Comparison of ENCODE assay signal across 14 mouse cellular contexts in genomic region chr10:57437898-57438297, GRCm38 (mm10). TPM values are rescaled to one million over a fixed set of nuclear protein-coding genes. Genes with fewer than 3 reads are reported as not detected.
DNase-seq lines count a peak whose midpoint lies in the region; ATAC-seq lines count a peak whose summit lies in the region.
"Had no signal": no experiment of that assay in that cellular context is flagged by ENCODE, and none has a peak within 500 bp of the region (broad histone marks: within the 10 kb centered on the region; RNA-seq: fewer than 3 reads in every experiment).

No protein-coding gene starts in this region.

- H3K4me2 ChIP-seq in liver, embryonic 11.5 days: no peak overlapping the region
- no peak overlapping the region for H3K4me2 ChIP-seq in hindbrain, embryonic 16.5 days (ENCODE audit: low read length)
- H3K4me2 ChIP-seq: liver, embryonic 13.5 days had no signal

- H3K4me1 ChIP-seq in liver, embryonic 11.5 days (replicated peaks; ENCODE audit: control insufficient read depth, insufficient read depth, low read length): no peaks in the 10 kb centered on the region
- H3K4me1 ChIP-seq in hindbrain, embryonic 16.5 days (ENCODE audit: control insufficient read depth, insufficient read depth, low read depth, low read length): no peaks in the 10 kb centered on the region
- H3K4me1 ChIP-seq: liver, embryonic 13.5 days; megakaryocyte, embryonic 14.5 days had no signal

- no peak overlapping the region for H3K27ac ChIP-seq in liver, embryonic 11.5 days (ENCODE audit: low read depth, low read length)
- no peak overlapping the region for H3K27ac ChIP-seq in hindbrain, embryonic 16.5 days (ENCODE audit: low read depth, low read length)
- H3K27ac ChIP-seq: liver, embryonic 13.5 days had no signal

- H3K4me3 ChIP-seq in liver, embryonic 11.5 days (ENCODE audit: low read depth, low read length): no peak overlapping the region
- no peak overlapping the region for H3K4me3 ChIP-seq in hindbrain, embryonic 16.5 days (ENCODE audit: low read length)
- H3K4me3 ChIP-seq: erythroblast, embryonic 14.5 days; liver, embryonic 13.5 days; megakaryocyte, embryonic 14.5 days had no signal

- DNase-seq in gastrocnemius, postnatal 4 days (ENCODE audit: low spot score in 2 of 2): peak; percentile 21 to 27
- DNase-seq in gastrocnemius, adult 18-20 months (ENCODE audit: low spot score): no peak
- no peak for DNase-seq in liver, embryonic 11.5 days (ENCODE audit: low spot score)
- DNase-seq in liver: no peak
- peak; percentile 11 for DNase-seq in R1 (ENCODE audit: low read depth, low spot score)
- no peak for DNase-seq in retina, postnatal 1 day
- DNase-seq: cerebellum, postnatal 14 days; gastrocnemius, postnatal 10 days; layer of hippocampus, postnatal 36 days; liver, embryonic 13.5 days had no signal

- H3K36me3 ChIP-seq in liver, embryonic 11.5 days (ENCODE audit: control insufficient read depth, insufficient read depth, low read length): no peaks in the 10 kb centered on the region
- no peaks in the 10 kb centered on the region for H3K36me3 ChIP-seq in hindbrain, embryonic 16.5 days (ENCODE audit: control insufficient read depth, insufficient read depth, low read length)
- H3K36me3 ChIP-seq: liver, embryonic 13.5 days had no signal

- H3K9me3 ChIP-seq in liver, embryonic 11.5 days (ENCODE audit: control insufficient read depth, low read length): 0 out of 2 replicates have a peak, but pooled peaks cover 2% of the 10 kb centered on the region
- no peaks in the 10 kb centered on the region for H3K9me3 ChIP-seq in hindbrain, embryonic 16.5 days (ENCODE audit: control insufficient read depth, low read length)
- H3K9me3 ChIP-seq: liver, embryonic 13.5 days; megakaryocyte, embryonic 14.5 days had no signal

- H3K9ac ChIP-seq in liver, embryonic 11.5 days (ENCODE audit: low read depth, low read length): no peak overlapping the region
- no peak overlapping the region for H3K9ac ChIP-seq in hindbrain, embryonic 16.5 days (ENCODE audit: low read depth, low read length)
- H3K9ac ChIP-seq: liver, embryonic 13.5 days had no signal

- 0 out of 2 replicates have a peak, but pooled peaks have one; percentile 48 for ATAC-seq in liver, embryonic 11.5 days (replicated peaks; ENCODE audit: low FRiP score)
- ATAC-seq in hindbrain, embryonic 16.5 days: 0 out of 2 replicates have a peak, but pooled peaks have one; percentile 20
- no peak for ATAC-seq in activated CD4-positive, CD25-positive, alpha-beta regulatory T cell, adult 4 months

- 72% methylated on average over 2 of the region's 2 CpGs for WGBS in liver, embryonic 11.5 days
- WGBS in hindbrain, embryonic 16.5 days: 90% methylated on average over 2 of the region's 2 CpGs

- H3K27me3 ChIP-seq in liver, embryonic 11.5 days (replicated peaks; ENCODE audit: control insufficient read depth, insufficient read depth, low read length): no peaks in the 10 kb centered on the region
- H3K27me3 ChIP-seq in hindbrain, embryonic 16.5 days (replicated peaks; ENCODE audit: control insufficient read depth, insufficient read depth, low read length): no peaks in the 10 kb centered on the region
- H3K27me3 ChIP-seq: liver, embryonic 13.5 days; megakaryocyte, embryonic 14.5 days had no signal

RNA-seq across cellular contexts. Expression of gene Hsf2, which starts 48.3 kb away (rescaled TPM):
- 10 to 100 TPM; 38.0 to 50.0 TPM for total RNA-seq in gastrocnemius, postnatal 4 days (2021)
- 10 to 100 TPM; 18.1 to 23.6 TPM for total RNA-seq in gastrocnemius, adult 18-20 months (2021)
- 19.2 and 19.8 TPM in 2 replicates for polyA plus RNA-seq in liver, embryonic 11.5 days (2014; fragmentation: Nextera tagmentation; extraction: Ambion mirVana)
- 35.6 and 43.2 TPM in 2 replicates for polyA plus RNA-seq in hindbrain, embryonic 16.5 days (2015; fragmentation: Nextera tagmentation; extraction: Ambion mirVana)
- polyA plus RNA-seq in activated CD4-positive, CD25-positive, alpha-beta regulatory T cell, adult 4 months (2017; shearing (Covaris generic)): 10 to 100 TPM; 12.6 to 15.9 TPM

Comparison
In these comparisons a context has a peak if more than half of its experiments do, and no peak if none do; other contexts are left out.
1. DNase-seq: peak in gastrocnemius, postnatal 4 days (2 of 2) and R1 (single experiment); none in gastrocnemius, adult 18-20 months (single experiment), liver, embryonic 11.5 days (single experiment), liver (single experiment) and retina, postnatal 1 day (single experiment).